Mouse (Mus musculus): ENCODE data around the gene Rasgef1b.

The Rasgef1b gene

GRCm38 (mm10) chr5:99541321-99541895 is 187.5 kb downstream of the Rasgef1b start:
- DNase-seq (ENCODE audit: low read depth) = no peak

- DNase-seq (ENCODE audit: low read depth) = no peak
These were observed 195.4 kb downstream of the Rasgef1b start for GRCm38 (mm10) chr5:99533416-99533815.

- DNase-seq (ENCODE audit: low read depth) = no peak
These were observed 202.1 kb downstream of the Rasgef1b start for GRCm38 (mm10) chr5:99526797-99527201.

- DNase-seq (ENCODE audit: low read depth) = no peak
These were observed 203.2 kb downstream of the Rasgef1b start for GRCm38 (mm10) chr5:99525649-99526048.

- DNase-seq (ENCODE audit: low read depth) = no peak
These were observed 206.1 kb downstream of the Rasgef1b start for GRCm38 (mm10) chr5:99522571-99523269.

GRCm38 (mm10) chr5:99521411-99521810 is 207.5 kb downstream of the Rasgef1b start:
- no peak for DNase-seq (ENCODE audit: low read depth)

GRCm38 (mm10) chr5:99519556-99519955 is 209.3 kb downstream of the Rasgef1b start:
- no peak for DNase-seq (ENCODE audit: low read depth)

GRCm38 (mm10) chr5:99519023-99519422 is 209.8 kb downstream of the Rasgef1b start:
- no peak for DNase-seq (ENCODE audit: low read depth)

- no peak for DNase-seq (ENCODE audit: low read depth)
These were observed 212.7 kb downstream of the Rasgef1b start for GRCm38 (mm10) chr5:99516207-99516606.

GRCm38 (mm10) chr5:99515764-99516163 is 213.1 kb downstream of the Rasgef1b start:
- DNase-seq (ENCODE audit: low read depth) = no peak

GRCm38 (mm10) chr5:99513209-99513880 is 215.5 kb downstream of the Rasgef1b start:
- no peak for DNase-seq (ENCODE audit: low read depth)

- no peak for DNase-seq (ENCODE audit: low read depth)
These were observed 217.8 kb downstream of the Rasgef1b start for GRCm38 (mm10) chr5:99511081-99511480.

- DNase-seq (ENCODE audit: low read depth) = no peak
These were observed 222.8 kb downstream of the Rasgef1b start for GRCm38 (mm10) chr5:99506109-99506508.

GRCm38 (mm10) chr5:99504349-99504830 is 224.5 kb downstream of the Rasgef1b start:
- no peak for DNase-seq (ENCODE audit: low read depth)

GRCm38 (mm10) chr5:99502681-99503080 is 226.2 kb downstream of the Rasgef1b start:
- no peak for DNase-seq (ENCODE audit: low read depth)

- DNase-seq (ENCODE audit: low read depth) = peak; percentile 13
These were observed 229.3 kb downstream of the Rasgef1b start for GRCm38 (mm10) chr5:99499404-99500089.

GRCm38 (mm10) chr5:99497856-99498255 is 231.0 kb downstream of the Rasgef1b start:
- DNase-seq (ENCODE audit: low read depth) = no peak

- DNase-seq (ENCODE audit: low read depth) = no peak
These were observed 231.7 kb downstream of the Rasgef1b start for GRCm38 (mm10) chr5:99496931-99497782.

- DNase-seq (ENCODE audit: low read depth) = no peak
These were observed 232.8 kb downstream of the Rasgef1b start for GRCm38 (mm10) chr5:99496157-99496453.

- DNase-seq (ENCODE audit: low read depth) = no peak
These were observed 233.3 kb downstream of the Rasgef1b start for GRCm38 (mm10) chr5:99495354-99496156.

GRCm38 (mm10) chr5:99493861-99494260 is 235.0 kb downstream of the Rasgef1b start:
- no peak for DNase-seq (ENCODE audit: low read depth)

Data from 416B (cell line).